Comparison of ENCODE assay signal across 8 mouse cellular contexts in the genomic region with DNA sequence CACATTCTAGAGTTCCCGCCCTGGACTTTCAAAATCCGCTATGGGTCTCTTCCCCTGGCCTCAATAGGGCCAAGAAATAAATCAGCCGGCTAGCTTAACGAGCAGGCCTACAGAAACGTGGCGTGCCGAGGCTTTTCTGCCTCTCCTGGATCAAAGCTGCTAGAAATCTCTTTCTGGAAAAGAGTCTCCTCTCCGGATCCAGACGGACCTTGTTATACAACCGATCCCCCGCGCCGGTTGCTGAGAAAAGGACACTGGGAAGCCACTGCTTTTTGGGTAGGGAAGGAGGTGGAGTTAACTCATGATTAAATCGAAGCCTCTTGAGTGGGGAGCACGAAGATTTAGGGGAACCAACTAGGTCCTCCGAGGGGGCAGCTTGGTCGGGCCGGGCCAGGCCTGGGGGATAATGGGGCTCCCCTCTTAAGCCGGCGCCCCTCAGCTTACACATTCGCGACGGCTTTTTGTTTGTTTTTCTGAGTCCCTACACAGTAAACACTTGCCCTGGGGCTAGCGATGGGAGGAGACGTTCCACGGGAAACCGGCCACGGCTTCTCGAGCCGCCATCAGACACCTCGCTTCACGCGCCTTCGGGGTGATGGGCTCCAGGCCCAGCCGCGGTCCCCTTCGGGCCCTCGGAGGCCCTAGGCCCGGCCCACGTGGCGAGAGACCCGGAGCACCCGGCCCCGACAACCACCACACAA. TPM values are rescaled to one million over a fixed set of nuclear protein-coding genes. Genes with fewer than 3 reads are reported as not detected.
DNase-seq lines count a peak whose midpoint lies in the region; ATAC-seq lines count a peak whose summit lies in the region.

No protein-coding gene starts in this region.

- peak overlapping the region; percentile 98 for H3K27ac ChIP-seq in heart, embryonic 15.5 days

- H3K4me3 ChIP-seq in heart, embryonic 15.5 days, result peak overlapping the region; percentile 97

- peak overlapping the region; percentile 78 for H3K4me2 ChIP-seq in heart, embryonic 15.5 days

- DNase-seq in CD8-positive naive resting alpha-beta T cell, adult 2 months (ENCODE audit: low read depth in 2 of 2, low spot score in 2 of 2), result peak; percentile 7
- peak; percentile 56 for DNase-seq in ZHBTc4 (ENCODE audit: low read depth, low spot score)
- DNase-seq in embryo, embryonic 11.5 days (ENCODE audit: low read depth, low spot score), result peak; percentile 14
- DNase-seq in kidney, postnatal 14 days, result peak; percentile 52
- peak; percentile 31 to 46 for DNase-seq in lung, adult 18-20 months
- peak; percentile 41 for DNase-seq in ovary, postnatal 36 days (ENCODE audit: low spot score)

- WGBS in heart, embryonic 15.5 days, result under 1% methylated on average over 44 of the region's 44 CpGs

- no peaks in the 10 kb centered on the region for H3K27me3 ChIP-seq in heart, embryonic 15.5 days

- no peaks in the 10 kb centered on the region for H3K9me3 ChIP-seq in heart, embryonic 15.5 days (replicated peaks)

- no peak; the same call in 1 of the 2 replicates for ATAC-seq in heart, embryonic 15.5 days (replicated peaks; ENCODE audit: insufficient number of reproducible peaks, insufficient read depth, low FRiP score, low read depth)
- ATAC-seq in inflammation-experienced regulatory T-cells, adult 6 months, result no peak

- peaks cover 27% of the 10 kb centered on the region for H3K4me1 ChIP-seq in heart, embryonic 15.5 days (replicated peaks)

- no peaks in the 10 kb centered on the region; the same call in 1 of the 2 replicates for H3K36me3 ChIP-seq in heart, embryonic 15.5 days

- H3K9ac ChIP-seq in heart, embryonic 15.5 days, result peak overlapping the region; percentile 97

RNA-seq across cellular contexts. Expression of a gene that starts 0.5 kb away (rescaled TPM):
- polyA plus RNA-seq in heart, embryonic 15.5 days (2015; fragmentation: Nextera tagmentation; extraction: Ambion mirVana), result 26.2 and 30.9 TPM in 2 replicates
- 1 to 10 TPM; 3.3 to 4.6 (median 4.6) TPM for polyA plus RNA-seq in inflammation-experienced regulatory T-cells, adult 6 months (2017; shearing (Covaris generic))

RNA-seq across cellular contexts. Expression of a gene that starts 0.9 kb away (rescaled TPM):
- 359 and 482 TPM in 2 replicates for polyA plus RNA-seq in heart, embryonic 15.5 days (2015; fragmentation: Nextera tagmentation; extraction: Ambion mirVana)
- 100 to 1,000 TPM; 136 to 174 (median 140) TPM for polyA plus RNA-seq in inflammation-experienced regulatory T-cells, adult 6 months (2017; shearing (Covaris generic))

RNA-seq across cellular contexts. Expression of a gene that starts 33.1 kb away (rescaled TPM):
- 19.4 and 28.2 TPM in 2 replicates for polyA plus RNA-seq in heart, embryonic 15.5 days (2015; fragmentation: Nextera tagmentation; extraction: Ambion mirVana)
- under 1 TPM; 0.58 to 0.94 (median 0.91) TPM for polyA plus RNA-seq in inflammation-experienced regulatory T-cells, adult 6 months (2017; shearing (Covaris generic))

RNA-seq across cellular contexts. Expression of a gene that starts 40.3 kb away (rescaled TPM):
- 0.96 and 1.1 TPM in 2 replicates for polyA plus RNA-seq in heart, embryonic 15.5 days (2015; fragmentation: Nextera tagmentation; extraction: Ambion mirVana)
- not detected for polyA plus RNA-seq in inflammation-experienced regulatory T-cells, adult 6 months (2017; shearing (Covaris generic))

RNA-seq across cellular contexts. Expression of a gene that starts 53.9 kb away (rescaled TPM):
- 6.5 and 14.6 TPM in 2 replicates for polyA plus RNA-seq in heart, embryonic 15.5 days (2015; fragmentation: Nextera tagmentation; extraction: Ambion mirVana)
- under 1 TPM in 1 of 3 experiments, not detected in 2; 0.83 TPM for polyA plus RNA-seq in inflammation-experienced regulatory T-cells, adult 6 months (2017; shearing (Covaris generic))

Comparison
In these comparisons a context has a peak if more than half of its experiments do, and no peak if none do; other contexts are left out.
1. RNA of a gene that starts 33.1 kb away (polyA plus RNA-seq): 19.4 to 28.2 TPM in heart, embryonic 15.5 days; 0.58 to 0.94 TPM in inflammation-experienced regulatory T-cells, adult 6 months; every median in the first group is over 10 times any median in the second.
2. Peak in every context shown above with its lines, with median percentiles within 50 percentile points of each other: DNase-seq.